Mouse (Mus musculus): ENCODE data around the gene Kirrel3. TPM values are rescaled to one million over a fixed set of nuclear protein-coding genes. Genes with fewer than 3 reads are reported as not detected.

The Kirrel3 gene
- not detected in 3 replicates for total RNA-seq (2017)

DNA sequence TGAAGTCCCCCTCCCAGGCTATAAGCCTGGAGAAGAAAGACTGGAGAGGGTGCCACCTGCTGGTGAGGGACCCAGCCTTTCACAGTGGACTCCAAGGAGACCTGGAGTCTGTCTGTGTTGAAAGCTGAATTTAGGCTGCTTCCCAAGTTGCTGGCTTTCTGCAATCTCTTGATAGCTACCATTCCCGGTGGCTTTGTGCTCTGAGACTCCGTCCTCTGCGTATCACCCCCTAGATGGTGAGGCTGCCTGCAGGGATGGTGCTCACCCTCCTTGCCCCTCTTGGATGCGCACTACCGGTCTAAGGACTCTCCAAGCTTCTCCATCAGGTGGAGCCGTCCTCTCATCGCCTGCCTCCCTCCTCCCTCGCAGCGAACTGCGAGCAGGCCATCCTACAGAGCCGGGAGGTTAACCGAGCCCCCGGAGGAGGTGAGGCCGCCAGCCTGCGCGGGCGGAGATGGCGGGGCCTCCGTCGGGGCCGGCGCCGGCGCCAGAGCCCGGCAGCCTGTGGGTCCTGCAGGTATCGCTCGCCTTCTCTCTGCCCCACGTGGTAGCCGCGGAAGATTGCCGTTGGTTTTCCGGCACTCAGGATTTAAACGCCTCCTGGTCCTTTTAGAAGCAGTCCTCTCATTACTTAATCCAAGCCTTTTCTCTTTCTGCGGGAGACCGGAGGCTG is at the start of gene Kirrel3:
TSS of gene Kirrel3 (plus strand) at position 136 of the 673 bp plus-strand sequence.
- ATAC-seq (replicated peaks; ENCODE audit: insufficient number of reproducible peaks, low FRiP score, low TSS enrichment, poor library complexity, severe bottlenecking): no peak

DNA sequence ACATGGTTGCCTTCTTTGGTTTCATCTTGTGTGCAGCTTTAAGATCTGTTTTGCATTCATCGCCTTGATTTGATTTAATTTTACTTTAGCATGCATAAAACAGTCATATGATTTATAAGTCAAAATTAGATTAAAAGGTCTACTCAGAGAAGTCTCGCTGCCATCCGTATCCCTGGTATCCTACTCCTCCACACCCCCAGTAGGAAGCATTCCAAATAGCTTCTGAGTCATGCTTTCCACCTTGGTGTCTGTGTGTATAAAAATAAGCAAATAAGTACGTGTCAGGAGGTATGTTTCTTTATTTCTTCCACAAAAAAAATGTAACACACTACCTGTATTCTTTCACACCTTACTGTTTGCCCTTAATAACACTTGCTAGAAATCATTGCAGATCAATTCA is 45.0 kb upstream of the Kirrel3 start:
- no peak for ATAC-seq (replicated peaks; ENCODE audit: insufficient number of reproducible peaks, low FRiP score, low TSS enrichment, poor library complexity, severe bottlenecking)

DNA sequence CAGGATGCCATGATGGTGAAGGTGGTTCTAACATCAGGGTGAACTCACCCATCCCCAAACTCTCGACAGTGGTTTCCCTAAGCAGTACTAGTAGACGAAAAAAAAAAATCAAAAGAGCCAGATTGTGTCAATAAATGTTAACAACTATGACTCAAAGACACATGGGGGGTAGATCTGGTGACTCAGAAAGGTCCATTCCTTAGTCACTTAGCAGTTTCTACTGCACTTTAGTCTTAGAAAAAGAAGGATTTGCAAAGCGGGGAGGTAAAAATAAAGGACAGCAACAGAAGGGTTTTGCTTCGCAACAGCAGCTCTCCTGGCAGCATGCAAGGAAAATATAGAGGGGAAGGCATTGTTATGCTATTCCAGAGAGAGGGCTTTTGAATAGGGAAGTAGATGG is 41.7 kb upstream of the Kirrel3 start:
- ATAC-seq (replicated peaks; ENCODE audit: insufficient number of reproducible peaks, low FRiP score, low TSS enrichment, poor library complexity, severe bottlenecking): no peak

DNA sequence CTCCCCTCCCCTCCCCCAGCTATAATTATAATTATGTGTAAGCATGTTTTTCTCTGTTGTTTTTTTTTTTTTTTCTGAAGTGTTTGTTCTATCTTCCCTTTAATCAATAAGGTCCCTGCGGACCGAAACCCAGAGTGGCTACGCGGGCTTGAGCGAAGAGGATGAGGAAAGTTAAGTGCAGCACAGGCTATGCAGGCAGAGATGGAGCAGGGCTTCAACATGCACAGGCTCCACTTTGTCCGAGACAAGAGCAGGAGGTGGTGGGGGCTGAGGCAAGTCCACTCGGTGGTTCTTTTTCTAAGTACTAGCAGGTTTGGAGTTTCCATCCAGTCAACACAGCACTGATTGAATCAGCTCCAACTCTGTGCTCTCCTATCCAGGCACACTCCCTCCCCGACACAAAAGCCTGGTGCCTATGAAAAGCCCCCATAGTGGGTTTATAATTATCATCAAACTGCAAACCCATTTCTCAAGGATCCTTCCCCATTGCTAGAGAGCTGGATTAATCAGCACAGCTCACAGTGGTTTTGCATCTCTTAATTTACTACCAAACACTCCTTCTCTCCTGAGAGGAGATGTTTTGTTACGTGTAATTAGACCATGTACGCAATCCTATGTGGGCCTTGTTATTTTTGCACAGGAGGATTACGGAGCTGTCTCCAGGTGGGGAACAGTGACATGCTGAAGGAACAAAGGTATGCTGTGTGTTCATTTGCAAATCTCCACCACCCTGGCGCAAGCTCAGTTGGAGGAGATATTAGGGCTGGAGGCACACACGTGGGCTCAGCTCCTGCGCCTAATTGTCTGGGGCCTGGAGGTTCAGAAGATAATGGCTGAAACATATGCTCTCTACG is 39.0 kb upstream of the Kirrel3 start:
- no peak for ATAC-seq (replicated peaks; ENCODE audit: insufficient number of reproducible peaks, low FRiP score, low TSS enrichment, poor library complexity, severe bottlenecking)

DNA sequence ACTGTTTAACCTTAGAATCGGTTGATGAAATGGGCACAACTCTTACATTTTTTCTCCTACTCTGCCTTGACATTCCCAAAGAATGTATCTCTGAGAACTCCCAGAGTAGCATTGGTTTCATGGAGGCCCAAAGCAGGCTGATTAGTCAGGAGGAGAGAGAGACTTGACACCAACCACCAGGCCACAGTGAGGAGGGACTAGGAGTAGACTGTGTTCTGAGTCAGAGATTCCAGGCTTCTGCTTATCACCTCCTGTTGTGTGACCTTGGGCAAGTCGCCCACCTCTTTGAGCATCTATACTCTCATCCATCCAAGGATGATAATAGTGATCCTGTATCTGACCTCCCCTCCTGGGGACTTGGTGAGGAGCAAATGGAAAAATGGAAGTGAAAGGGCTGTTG is 38.0 kb upstream of the Kirrel3 start:
- ATAC-seq (replicated peaks; ENCODE audit: insufficient number of reproducible peaks, low FRiP score, low TSS enrichment, poor library complexity, severe bottlenecking): no peak

DNA sequence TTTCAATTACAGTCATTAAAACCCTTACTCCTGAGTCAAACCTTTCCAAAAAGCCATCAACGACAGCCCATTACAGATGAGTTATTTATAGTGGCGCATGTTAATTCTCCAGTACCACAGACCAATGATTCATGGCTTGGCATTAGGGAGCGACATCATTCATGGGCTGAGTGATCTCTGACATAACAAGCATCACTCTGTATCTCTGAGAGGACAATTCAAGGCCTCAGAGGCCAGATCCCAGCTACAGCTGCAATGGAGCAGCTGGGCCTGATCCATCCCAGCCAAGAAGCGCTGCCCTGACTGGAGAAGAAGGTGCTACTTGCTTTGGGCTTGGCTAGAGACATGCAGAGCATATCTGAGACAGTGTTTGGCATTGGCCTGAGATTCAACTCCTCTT is 37.2 kb upstream of the Kirrel3 start:
- no peak for ATAC-seq (replicated peaks; ENCODE audit: insufficient number of reproducible peaks, low FRiP score, low TSS enrichment, poor library complexity, severe bottlenecking)

DNA sequence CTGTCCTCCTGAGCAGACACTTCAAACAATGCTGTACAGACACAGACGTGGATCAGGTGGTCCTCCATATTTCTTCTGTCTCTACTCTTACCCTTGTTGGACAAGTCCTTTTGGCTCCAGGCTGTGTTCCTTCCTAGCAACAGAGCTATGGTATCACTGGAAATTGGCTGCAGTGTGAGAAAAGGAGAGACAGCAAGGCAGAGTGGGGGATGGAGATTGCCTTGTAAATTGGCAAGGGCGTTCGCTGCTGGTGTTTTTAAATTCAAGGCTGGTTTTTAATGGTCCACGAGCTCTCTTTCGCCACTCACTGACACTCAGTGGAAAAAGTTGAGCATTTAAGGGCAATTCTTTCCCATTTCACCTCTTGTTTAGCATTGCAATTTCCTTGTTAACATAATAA is 27.5 kb upstream of the Kirrel3 start:
- ATAC-seq (replicated peaks; ENCODE audit: insufficient number of reproducible peaks, low FRiP score, low TSS enrichment, poor library complexity, severe bottlenecking): no peak

DNA sequence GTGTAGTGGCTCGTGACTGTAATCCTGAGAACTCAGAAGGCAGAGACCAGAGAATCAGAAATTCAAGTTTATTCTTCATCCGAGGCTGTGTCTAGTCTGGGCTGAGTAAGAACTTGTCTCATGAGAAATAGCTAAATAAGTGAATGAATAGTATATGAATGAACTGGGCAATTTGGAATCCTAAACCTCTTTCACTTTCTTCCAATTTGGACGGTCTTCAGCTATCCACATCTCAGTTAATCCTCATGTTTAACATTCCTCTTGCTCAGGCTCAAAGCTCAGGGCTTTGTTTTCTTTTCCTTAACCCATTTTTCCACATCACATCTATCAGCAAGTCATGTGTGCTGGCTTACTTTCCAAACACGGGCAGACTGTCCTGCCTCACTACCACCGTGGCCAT is 25.7 kb upstream of the Kirrel3 start:
- ATAC-seq (replicated peaks; ENCODE audit: insufficient number of reproducible peaks, low FRiP score, low TSS enrichment, poor library complexity, severe bottlenecking): no peak

DNA sequence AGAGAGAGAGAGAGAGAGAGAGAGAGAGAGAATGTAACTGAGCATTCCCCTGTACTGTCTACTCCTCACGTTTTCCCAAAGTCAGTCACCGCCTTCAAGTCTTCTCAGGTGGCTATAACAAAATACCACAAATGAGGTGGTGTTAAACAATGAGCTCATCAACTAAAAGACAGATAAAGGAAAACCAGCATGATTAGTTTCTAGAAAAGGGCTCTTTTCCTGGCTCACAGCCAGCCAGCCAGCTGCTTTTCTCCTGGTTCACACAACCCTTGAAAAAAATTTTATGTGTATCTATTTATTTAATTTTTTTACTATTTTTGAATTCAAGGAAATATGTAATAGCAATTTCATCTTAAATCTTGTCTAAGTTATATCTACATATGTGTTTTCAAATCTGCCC is 22.0 kb upstream of the Kirrel3 start:
- ATAC-seq (replicated peaks; ENCODE audit: insufficient number of reproducible peaks, low FRiP score, low TSS enrichment, poor library complexity, severe bottlenecking): no peak

DNA sequence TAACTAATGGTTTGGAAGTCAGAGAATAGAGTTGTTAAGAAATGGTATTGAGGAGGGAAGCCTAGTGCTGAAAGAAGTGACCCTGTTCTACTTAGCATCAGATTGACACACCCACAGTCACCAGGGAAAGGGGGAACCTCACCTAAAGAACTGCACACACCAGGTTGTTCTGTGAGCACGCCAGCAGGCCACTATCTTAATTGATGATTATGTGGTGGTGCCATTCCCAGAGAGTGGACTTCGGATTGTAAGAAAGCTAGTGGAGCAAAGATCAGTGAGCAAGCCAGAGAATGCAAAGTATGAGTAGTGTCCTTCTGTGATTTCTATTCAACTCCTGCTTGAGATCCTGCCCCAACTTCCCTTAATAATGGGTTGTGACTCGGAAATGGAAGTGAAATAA is 19.6 kb upstream of the Kirrel3 start:
- no peak for ATAC-seq (replicated peaks; ENCODE audit: insufficient number of reproducible peaks, low FRiP score, low TSS enrichment, poor library complexity, severe bottlenecking)

DNA sequence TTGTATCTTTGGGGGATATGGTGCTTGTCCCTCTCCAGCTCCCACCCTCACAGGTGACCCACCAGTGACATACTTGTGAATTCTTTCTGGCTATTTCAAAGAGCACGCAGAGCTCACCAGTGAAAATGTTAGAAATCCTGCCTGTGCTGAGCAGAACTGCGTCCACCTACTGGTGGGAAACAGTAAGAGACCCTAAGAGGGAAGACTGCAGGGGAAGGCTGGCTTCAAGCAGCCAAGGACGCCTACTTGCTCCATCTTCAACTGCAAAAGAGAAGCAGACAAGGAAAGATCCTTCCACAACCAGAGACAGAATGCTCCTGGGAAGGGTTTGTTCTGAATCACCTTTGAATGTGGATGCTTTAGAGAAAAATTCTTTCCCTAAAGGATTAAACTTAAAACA is 16.5 kb upstream of the Kirrel3 start:
- no peak for ATAC-seq (replicated peaks; ENCODE audit: insufficient number of reproducible peaks, low FRiP score, low TSS enrichment, poor library complexity, severe bottlenecking)

DNA sequence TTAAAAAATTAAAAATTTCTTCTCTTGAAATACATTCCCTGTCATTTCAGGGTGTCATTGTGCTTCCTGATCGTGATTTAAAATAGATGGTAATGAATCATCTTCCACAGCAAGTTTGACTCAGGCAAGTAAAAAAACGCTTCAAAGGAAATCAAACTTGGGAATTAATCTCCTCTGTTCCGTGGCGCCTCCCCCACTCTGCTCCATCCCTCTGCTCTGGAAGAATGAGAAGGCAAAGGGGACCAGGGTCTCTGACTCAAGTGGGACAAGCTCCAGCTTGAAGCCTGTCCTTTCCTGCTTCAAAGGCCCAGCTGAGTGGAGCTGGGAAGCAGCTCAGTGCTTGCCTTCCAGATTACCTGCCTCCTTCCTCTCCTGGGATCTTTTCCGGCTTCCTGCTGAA is 9.5 kb upstream of the Kirrel3 start:
- ATAC-seq (replicated peaks; ENCODE audit: insufficient number of reproducible peaks, low FRiP score, low TSS enrichment, poor library complexity, severe bottlenecking): no peak

DNA sequence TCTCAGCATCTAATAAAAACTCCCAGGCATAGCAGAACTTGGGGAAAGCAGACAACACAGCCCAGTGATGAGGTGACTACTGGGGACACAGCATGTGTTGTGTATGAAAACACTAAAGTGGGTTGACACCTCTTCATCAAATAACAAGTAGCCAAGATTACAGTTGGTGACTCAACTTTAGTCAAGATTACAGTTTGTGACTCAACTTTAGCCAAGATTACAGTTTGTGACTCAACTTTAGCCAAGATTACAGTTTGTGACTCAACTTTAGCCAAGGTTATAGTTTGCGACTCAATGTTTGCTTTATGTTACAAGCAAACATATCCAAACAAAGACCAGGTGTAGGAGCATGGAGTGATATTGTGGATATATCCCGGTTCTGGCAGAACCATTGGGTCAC is 7.2 kb upstream of the Kirrel3 start:
- ATAC-seq (replicated peaks; ENCODE audit: insufficient number of reproducible peaks, low FRiP score, low TSS enrichment, poor library complexity, severe bottlenecking): no peak

DNA sequence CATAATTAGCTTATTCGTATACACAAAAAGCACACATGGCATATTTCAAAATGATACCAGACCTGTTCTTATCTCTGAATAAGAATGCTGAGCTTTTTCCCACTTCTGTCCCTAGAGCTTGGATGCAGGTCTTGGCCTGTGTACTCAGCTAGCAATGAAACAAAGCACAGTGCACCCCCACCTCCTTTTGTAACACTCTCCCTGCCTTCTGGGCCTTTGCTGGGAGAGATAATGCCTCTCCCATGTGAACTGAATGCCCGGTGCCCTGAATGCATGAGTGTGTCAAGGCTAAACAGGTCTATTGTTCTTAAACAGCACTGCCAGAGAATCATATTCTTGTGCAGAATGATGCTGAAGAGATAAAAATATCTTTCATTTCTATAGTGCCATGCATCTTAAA is 2.5 kb upstream of the Kirrel3 start:
- ATAC-seq (replicated peaks; ENCODE audit: insufficient number of reproducible peaks, low FRiP score, low TSS enrichment, poor library complexity, severe bottlenecking): no peak

DNA sequence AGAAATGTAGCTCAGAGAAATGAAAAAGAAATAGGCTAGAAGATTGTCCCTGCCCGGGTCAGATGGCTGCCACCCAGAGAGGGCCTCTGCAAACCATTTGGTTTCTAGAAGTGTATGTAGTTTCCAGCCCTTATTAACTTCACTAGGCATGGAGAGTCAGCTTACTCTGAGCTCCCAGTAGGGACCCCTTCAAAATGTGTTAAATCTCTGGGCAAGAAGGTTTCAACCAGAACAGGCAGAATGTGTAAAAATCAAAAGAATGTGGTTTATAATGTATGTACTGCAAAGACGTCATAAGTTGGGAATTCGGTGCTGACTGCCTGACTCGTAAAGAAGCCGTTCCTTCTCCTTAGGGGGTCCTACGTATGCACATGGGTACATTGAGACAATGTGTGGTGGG is 1.0 kb upstream of the Kirrel3 start:
- no peak for ATAC-seq (replicated peaks; ENCODE audit: insufficient number of reproducible peaks, low FRiP score, low TSS enrichment, poor library complexity, severe bottlenecking)

DNA sequence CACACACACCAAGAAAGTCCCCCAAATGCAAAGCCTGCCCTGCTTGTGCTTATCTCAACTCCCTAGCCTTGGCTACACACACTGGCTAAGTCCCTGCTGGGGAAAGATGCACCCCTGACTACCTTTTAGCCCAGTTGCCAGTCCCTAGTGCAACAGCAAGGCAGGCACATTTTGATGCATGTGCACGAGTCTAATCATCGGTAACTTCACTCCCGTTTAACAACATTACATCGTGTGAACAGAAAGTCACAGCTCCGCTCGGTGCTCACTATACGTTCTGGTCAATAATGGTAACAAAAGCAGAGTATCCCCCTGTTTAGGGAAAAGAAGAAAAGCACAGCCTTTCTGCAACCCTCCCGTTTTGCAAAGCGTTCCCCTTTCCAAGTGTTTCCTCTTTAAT is 2.6 kb downstream of the Kirrel3 start:
- no peak for ATAC-seq (replicated peaks; ENCODE audit: insufficient number of reproducible peaks, low FRiP score, low TSS enrichment, poor library complexity, severe bottlenecking)

DNA sequence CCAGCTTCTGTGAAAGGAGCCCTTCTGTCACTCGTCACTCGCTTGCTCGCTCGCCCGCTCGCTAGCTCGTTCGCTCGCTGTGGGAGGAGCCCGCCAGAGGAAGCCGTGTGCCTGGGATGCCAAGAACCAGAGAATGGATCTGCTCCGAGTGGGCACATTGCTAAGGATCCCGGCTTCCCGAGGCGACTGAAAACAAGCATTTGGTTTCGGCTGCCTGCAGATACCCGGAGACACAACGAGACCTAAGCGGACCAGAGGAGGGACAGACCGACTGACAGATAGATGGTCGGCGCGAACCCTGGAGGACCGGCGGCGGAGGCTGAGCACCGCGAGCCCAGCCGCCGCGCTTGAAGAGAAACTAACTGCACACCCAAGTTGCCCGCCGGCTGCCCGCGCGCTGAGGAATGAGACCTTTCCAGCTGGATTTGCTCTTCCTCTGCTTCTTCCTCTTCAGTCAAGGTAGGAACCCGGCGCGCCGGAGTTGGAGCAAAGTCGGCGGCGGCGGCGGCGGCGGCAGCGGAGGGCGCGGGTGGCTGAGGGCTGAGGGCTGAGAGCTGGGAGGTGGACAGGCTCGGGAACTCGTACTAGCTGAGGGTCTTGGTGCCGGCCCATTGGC is 3.1 kb downstream of the Kirrel3 start:
- ATAC-seq (replicated peaks; ENCODE audit: insufficient number of reproducible peaks, low FRiP score, low TSS enrichment, poor library complexity, severe bottlenecking): no peak

DNA sequence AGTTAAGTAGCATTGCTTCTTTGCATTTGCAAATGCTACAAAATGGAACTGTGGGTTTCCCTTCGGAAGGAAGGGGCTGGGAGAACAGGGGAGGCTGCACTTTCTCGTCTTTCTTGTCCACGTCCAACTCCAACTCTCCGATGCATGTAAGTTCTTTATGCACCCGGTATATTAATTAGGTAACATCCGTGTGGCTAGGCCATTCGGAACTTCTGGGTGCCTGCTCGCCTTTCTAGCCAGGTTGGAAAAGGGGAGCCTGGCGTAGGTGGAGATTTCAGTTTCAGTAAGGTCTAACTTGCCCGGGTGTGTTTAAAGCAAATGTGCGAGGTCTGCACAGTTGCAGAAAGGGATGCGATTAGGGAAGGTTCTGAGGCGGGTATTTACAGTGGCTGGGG is 3.6 kb downstream of the Kirrel3 start:
- ATAC-seq (replicated peaks; ENCODE audit: insufficient number of reproducible peaks, low FRiP score, low TSS enrichment, poor library complexity, severe bottlenecking): no peak

DNA sequence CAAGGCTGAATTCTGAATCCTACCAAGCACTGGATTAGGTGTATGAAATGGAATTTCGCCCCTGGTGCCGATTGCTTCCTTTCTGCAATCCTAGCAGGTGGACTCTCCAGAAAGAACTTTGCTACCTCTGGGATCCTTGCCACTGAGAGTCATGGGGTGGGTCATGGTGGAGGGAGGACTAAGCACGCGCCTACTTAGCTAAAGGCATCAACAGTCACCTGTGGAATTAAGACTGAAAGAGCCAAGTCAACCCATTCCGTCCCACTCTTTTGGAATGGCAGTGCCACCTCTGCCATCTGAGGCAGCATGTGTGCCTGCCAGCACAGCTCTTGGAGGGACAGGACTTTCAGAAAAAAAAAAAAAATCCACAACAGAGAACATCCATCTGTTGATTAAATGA is 4.1 kb downstream of the Kirrel3 start:
- no peak for ATAC-seq (replicated peaks; ENCODE audit: insufficient number of reproducible peaks, low FRiP score, low TSS enrichment, poor library complexity, severe bottlenecking)

DNA sequence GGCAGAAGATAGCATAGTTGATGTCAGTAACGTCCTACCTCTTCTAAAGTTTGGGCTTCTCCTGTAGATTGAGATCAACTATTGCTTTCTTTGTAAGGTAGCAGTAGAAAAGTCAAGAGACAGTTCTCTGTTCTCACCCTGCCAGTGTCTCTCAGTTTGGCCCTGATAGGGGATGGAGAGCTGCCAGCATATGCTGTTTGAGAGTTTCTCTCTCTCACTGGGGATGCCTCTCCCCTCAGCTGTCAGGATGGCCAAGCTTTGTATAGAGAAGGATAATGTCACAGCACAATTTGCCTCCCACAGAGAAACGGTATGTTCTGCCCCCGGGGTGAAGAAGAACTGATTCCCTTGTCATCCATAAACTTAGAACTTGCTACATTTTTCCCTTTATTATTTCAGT is 6.4 kb downstream of the Kirrel3 start:
- no peak for ATAC-seq (replicated peaks; ENCODE audit: insufficient number of reproducible peaks, low FRiP score, low TSS enrichment, poor library complexity, severe bottlenecking)
